Mouse (Mus musculus) activated CD4-positive, CD25-positive, alpha-beta regulatory T cell, adult 4 months (primary cell): ENCODE results near the gene Csmd2. TPM values are rescaled to one million over a fixed set of nuclear protein-coding genes. Genes with fewer than 3 reads are reported as not detected.

Experiments used
- polyA plus RNA-seq, 2 experiments: library from polyadenylated mRNA; unstranded; fragments of 100-300 nt; shearing (Covaris generic); gene quantifications; one replicate each; pipeline ENCODE4 v1.2.1; 2017

Csmd2 gene
- polyA plus RNA-seq, 2 experiments from 2014 or later, result 0.12 TPM; not detected in 1

Other genes starting within 250 kb of the Csmd2 start
- gene CK137956, start 16.9 kb upstream of the Csmd2 start, polyA plus RNA-seq, result not detected